Mouse (Mus musculus): Measurements from ENCODE around the gene Fgf22.
"Not testable (repeated sequence)": the region's sequence is repeated elsewhere in the genome, so short reads cannot be mapped to it uniquely, and the experiment has no call there.

- not testable (repeated sequence) for TF ChIP-seq GATA1 (IDR thresholded peaks at IDR 0.05; ENCODE audit: borderline replicate concordance, low read length); FLI1 (IDR thresholded peaks at IDR 0.05; ENCODE audit: low read length)
Observed at GRCm38 (mm10) chr10:79759675-79760074, 4.8 kb downstream of the Fgf22 start.

Data from megakaryocyte, embryonic 14.5 days (primary cell).